Mouse (Mus musculus): ENCODE results near the gene Grin2a. TPM values are rescaled to one million over a fixed set of nuclear protein-coding genes. Genes with fewer than 3 reads are reported as not detected.

Gene Grin2a
- polyA plus RNA-seq, 1 experiment from 2014 or later = 2.2 TPM

DNA sequence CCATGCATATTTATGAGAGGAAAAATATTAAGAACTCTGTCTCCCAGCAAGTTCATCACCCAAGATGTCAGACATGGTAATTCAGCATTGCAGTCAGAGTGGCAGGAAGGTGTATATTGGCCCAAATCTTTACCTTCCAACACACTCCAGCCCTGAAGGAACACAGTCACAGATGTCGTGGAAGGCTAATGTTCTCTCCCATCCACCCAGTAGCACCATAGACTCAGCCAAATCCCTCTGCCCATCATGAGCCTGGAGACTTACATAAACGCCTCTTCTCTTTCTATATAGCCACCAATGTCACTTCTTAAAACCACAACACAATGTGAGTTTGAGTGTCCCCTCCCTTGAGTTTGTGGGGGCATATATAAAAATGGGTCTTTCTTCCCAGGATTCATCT, 406.2 kb downstream of the Grin2a start:
- Histone ChIP-seq H3K4me2 (replicated peaks) (no peak overlapping the region), H3K27ac (no peak overlapping the region), H3K4me3 (no peak overlapping the region), H3K9me3 (no peaks in the 10 kb centered on the region), H3K9ac (no peak overlapping the region), H3K36me3 (no peaks in the 10 kb centered on the region), H3K27me3 (no peaks in the 10 kb centered on the region), H3K4me1 (no peaks in the 10 kb centered on the region)
- ATAC-seq (ENCODE audit: low FRiP score, low read depth) = no peak
- WGBS = 66% methylated on average over 2 of the region's 2 CpGs

DNA sequence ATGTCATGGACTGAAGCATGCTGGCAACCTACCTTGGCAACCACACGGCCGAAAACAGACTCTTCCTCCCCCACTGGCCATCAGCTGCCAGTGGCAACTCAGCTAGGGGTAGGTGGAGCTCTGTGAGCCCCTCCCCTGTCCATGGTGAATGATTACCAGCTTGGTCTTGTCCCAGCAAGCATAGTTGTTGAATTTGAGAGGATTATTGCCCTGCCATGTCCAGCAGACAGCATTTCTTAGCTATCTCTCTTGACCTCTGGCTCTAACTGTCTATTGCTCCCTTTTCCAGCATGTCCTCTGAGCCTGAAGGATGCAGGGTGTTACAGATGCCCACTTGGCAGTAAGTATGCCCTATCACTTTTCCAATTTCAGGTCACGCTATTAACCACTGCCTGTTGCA, 406.9 kb downstream of the Grin2a start:
- Histone ChIP-seq H3K9ac (no peak overlapping the region), H3K4me1 (no peaks in the 10 kb centered on the region), H3K27me3 (no peaks in the 10 kb centered on the region), H3K4me3 (no peak overlapping the region), H3K4me2 (replicated peaks) (no peak overlapping the region), H3K36me3 (no peaks in the 10 kb centered on the region), H3K27ac (no peak overlapping the region), H3K9me3 (no peaks in the 10 kb centered on the region)
- WGBS = 76% methylated on average over 3 of the region's 3 CpGs
- ATAC-seq (ENCODE audit: low FRiP score, low read depth) = no peak

DNA sequence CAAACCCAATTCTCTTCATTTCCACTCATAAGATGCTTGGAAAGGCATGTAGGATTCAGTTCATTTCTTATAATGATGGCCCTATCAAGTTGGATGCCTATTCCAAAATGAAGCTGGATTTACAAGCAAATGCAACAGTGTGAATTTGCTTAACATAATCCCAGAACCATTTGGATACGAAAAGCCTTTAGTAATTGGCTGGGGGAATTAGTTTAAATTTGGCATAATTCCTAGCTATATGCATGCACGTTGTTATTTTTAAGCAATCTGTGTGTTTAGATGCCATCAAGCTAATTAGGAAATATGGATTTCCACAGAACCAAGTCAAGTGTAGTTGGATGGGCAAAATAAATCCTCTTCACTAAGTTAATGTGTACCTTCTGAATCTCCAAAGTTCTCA, 411.4 kb downstream of the Grin2a start:
- Histone ChIP-seq H3K27ac (no peak overlapping the region), H3K4me2 (replicated peaks) (no peak overlapping the region), H3K9ac (no peak overlapping the region), H3K4me1 (no peaks in the 10 kb centered on the region), H3K36me3 (no peaks in the 10 kb centered on the region), H3K9me3 (no peaks in the 10 kb centered on the region), H3K27me3 (no peaks in the 10 kb centered on the region), H3K4me3 (no peak overlapping the region)
- ATAC-seq (ENCODE audit: low FRiP score, low read depth) = no peak
- WGBS = 77% methylated on average over 2 of the region's 2 CpGs

DNA sequence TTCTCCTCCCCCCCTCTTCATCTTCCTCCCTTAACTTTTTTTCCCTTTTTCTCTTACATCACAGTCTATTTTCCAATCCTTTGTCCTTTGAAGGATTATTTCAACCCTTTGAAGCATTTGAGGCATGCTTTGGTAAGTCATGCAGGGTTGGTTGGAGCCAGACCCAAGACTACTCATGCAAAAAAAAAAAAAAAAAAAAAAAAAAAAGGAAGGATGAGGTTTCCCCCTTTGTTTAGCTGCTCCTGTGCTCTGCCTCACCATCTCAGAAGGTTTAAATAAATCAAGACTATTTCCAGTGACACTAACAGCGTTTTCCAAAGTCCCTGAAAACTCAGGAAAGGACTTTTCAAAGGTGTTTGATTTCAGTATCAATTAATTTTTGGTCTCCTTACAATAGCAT, 423.6 kb downstream of the Grin2a start:
- Histone ChIP-seq H3K9ac (no peak overlapping the region), H3K9me3 (no peaks in the 10 kb centered on the region), H3K4me1 (no peaks in the 10 kb centered on the region), H3K27me3 (no peaks in the 10 kb centered on the region), H3K27ac (no peak overlapping the region), H3K4me3 (no peak overlapping the region), H3K4me2 (replicated peaks) (no peak overlapping the region), H3K36me3 (no peaks in the 10 kb centered on the region)
- 61% methylated on average over 1 of the region's 1 CpGs for WGBS
- ATAC-seq (ENCODE audit: low FRiP score, low read depth) = no peak

DNA sequence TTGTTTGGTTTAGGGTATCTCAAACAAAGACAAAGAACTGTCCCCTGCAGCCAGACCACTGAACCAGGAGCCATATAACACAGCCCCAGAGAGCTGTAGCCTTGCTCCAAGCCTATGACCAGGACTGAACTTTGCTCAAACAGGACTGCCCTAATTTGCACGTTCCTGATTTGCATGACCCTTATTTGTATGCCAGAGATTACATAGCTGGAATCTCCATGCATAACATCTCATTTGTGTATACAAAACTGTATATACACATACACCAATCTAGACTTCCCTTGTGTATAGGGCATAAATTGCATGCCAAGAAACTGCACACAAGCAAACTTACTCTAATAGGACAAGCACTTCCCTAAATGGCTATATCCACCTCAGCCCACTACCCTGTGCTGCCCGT, 428.1 kb downstream of the Grin2a start:
- no peak overlapping the region for H3K4me2 ChIP-seq (replicated peaks)
- 68% methylated on average over 2 of the region's 2 CpGs for WGBS
- H3K36me3 ChIP-seq = no peaks in the 10 kb centered on the region
- no peaks in the 10 kb centered on the region for H3K4me1 ChIP-seq
- H3K4me3 ChIP-seq = no peak overlapping the region
- H3K9me3 ChIP-seq = no peaks in the 10 kb centered on the region
- H3K27me3 ChIP-seq = no peaks in the 10 kb centered on the region
- no peak overlapping the region for H3K27ac ChIP-seq
- ATAC-seq (ENCODE audit: low FRiP score, low read depth) = no peak
- H3K9ac ChIP-seq = no peak overlapping the region

DNA sequence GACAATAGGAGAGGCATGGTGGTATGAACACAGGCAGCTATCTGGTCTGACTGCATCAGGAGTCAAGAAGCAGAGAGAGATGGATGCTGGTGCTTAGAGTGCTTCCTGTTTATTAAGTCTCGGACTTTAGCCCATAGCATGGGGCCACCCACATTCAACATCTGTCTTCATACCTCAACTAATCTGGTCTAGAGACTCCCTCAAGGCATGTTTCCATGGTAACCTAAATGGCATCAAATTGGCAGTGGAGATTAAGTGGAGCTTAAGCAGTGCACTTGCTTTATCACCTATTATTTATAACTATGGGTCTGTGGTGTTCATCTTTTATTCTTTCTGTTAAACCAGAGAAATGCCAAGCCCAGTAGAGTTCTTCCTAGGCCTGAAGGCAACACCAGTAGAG, 433.5 kb downstream of the Grin2a start:
- Histone ChIP-seq H3K27me3 (no peaks in the 10 kb centered on the region), H3K27ac (no peak overlapping the region), H3K4me3 (no peak overlapping the region), H3K9me3 (no peaks in the 10 kb centered on the region), H3K9ac (no peak overlapping the region), H3K4me2 (replicated peaks) (no peak overlapping the region), H3K4me1 (no peaks in the 10 kb centered on the region), H3K36me3 (no peaks in the 10 kb centered on the region)
- ATAC-seq (ENCODE audit: low FRiP score, low read depth) = no peak
- 14% methylated on average over 1 of the region's 1 CpGs for WGBS

DNA sequence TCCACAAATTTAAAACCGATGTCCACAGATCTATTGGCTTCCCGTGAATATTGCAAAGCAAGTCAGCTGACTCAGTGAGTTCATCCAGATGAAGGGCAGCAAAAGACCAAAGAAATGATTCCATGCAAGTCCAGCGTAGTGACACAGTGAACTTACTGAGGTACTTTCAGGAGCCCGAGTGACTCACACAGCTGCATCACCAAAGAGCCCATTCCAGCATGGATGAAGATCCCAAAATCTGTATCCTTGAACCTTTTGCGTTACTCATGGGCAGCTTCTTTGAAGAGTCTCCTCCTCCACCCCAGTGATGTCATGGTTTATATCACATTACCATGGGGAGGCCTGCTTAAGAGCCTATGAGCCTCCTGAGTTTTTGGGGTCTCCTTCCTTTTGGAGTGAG, 460.2 kb downstream of the Grin2a start:
- Histone ChIP-seq H3K27ac (no peak overlapping the region), H3K4me1 (no peaks in the 10 kb centered on the region), H3K27me3 (no peaks in the 10 kb centered on the region), H3K4me2 (replicated peaks) (no peak overlapping the region), H3K4me3 (no peak overlapping the region), H3K9me3 (no peaks in the 10 kb centered on the region), H3K9ac (no peak overlapping the region), H3K36me3 (no peaks in the 10 kb centered on the region)
- ATAC-seq (ENCODE audit: low FRiP score, low read depth) = no peak
- 86% methylated on average over 5 of the region's 5 CpGs for WGBS

DNA sequence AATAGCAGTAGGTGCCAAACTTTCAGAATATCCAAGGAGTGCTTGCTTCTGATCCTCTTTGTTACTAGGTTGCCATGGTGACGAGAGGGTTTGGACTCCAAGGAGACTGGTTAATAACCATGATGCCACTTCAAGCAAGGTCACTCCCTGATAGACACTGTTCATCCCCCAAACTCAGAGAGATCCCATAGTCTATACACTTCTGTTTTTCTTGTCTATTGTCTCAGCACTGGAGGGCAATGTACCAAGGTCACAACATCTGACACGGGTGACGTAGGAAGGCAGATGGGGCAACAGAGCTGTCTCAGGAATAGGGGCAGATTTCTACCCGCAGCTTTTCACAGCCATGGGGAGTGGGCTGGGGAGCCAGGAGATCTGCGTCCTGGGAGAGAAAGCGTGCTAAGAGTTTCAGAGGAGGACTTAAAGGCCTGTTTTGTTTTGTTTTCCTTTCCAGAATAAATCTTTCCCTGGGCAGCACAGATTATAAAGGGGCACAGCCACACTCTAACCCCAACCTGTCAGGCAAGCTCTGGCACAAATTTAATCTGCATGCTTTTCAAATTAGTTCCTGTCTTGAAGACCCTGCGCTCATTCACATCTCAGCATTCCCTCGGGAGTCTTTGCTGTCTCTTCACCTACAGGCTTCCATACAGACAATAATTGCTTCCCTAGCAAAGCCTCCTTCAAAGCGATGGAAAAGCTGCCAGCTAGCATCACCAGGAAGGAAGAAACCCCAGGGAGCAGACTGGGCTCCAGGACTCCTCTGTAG, 461.6 kb downstream of the Grin2a start:
- Histone ChIP-seq H3K9ac (no peak overlapping the region), H3K27me3 (no peaks in the 10 kb centered on the region), H3K9me3 (no peaks in the 10 kb centered on the region), H3K4me2 (replicated peaks) (no peak overlapping the region), H3K4me1 (no peaks in the 10 kb centered on the region), H3K4me3 (no peak overlapping the region), H3K27ac (no peak overlapping the region), H3K36me3 (no peaks in the 10 kb centered on the region)
- 60% methylated on average over 9 of the region's 9 CpGs for WGBS
- ATAC-seq (ENCODE audit: low FRiP score, low read depth) = no peak

DNA sequence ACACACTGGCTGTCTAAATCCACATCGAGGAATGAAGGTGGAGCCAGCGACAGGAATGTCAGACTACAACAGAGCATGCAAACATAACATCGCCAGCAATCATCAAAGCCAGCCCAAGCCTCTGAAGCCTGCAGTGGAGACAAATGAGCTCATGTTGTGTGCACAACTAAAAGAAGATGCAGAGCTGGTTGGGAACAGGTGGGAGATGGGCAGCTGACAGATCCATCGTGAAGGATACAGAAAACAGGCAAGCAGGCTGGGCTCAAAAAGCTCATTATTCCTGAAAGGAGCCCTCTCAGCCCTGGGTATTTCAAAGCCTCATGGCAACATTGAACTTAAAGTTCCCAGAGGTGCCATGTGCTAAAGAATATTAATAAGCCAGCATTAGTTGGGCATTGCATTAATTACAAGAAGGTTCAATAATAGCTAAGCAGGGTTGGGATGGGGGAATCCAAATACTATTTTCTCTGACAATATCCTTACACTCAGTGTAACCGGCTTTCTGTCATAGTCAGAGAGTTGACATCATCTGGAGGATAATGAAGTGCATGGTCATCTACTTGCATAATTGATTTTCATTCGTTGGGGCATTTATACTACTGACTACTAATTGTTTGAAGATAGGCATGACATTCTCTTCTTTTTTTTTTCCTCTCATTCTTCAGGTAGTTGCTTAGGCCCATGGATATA, 462.4 kb downstream of the Grin2a start:
- Histone ChIP-seq H3K4me2 (replicated peaks) (no peak overlapping the region), H3K27ac (no peak overlapping the region), H3K4me1 (no peaks in the 10 kb centered on the region), H3K36me3 (no peaks in the 10 kb centered on the region), H3K9ac (no peak overlapping the region), H3K27me3 (no peaks in the 10 kb centered on the region), H3K9me3 (no peaks in the 10 kb centered on the region), H3K4me3 (no peak overlapping the region)
- no peak for ATAC-seq (ENCODE audit: low FRiP score, low read depth)
- 81% methylated on average over 6 of the region's 6 CpGs for WGBS

DNA sequence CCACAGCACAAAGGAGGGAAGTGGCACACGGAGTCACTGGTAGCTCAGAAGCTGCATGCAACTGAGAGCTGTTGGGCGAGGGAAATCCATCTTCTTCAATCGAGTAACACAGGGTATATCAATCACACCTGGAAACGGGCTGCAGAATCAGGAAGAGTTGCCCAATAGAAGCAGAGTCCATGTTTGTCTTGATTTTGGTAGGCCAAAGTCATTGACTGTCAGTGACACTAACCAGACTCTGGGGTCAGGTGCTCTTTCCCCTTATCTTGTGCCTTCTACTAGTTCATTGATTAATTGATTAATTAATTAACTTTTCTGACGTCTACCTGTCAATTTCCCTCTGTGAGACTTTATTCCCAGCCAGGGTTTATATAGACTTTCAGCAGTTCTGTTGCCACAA, 468.1 kb downstream of the Grin2a start:
- no peaks in the 10 kb centered on the region for H3K9me3 ChIP-seq
- 77% methylated on average over 5 of the region's 5 CpGs for WGBS
- H3K4me1 ChIP-seq = no peaks in the 10 kb centered on the region
- H3K9ac ChIP-seq = no peak overlapping the region
- no peak overlapping the region for H3K4me3 ChIP-seq
- no peak for ATAC-seq (ENCODE audit: low FRiP score, low read depth)
- H3K27ac ChIP-seq = no peak overlapping the region
- no peaks in the 10 kb centered on the region for H3K27me3 ChIP-seq
- no peaks in the 10 kb centered on the region for H3K36me3 ChIP-seq
- H3K4me2 ChIP-seq (replicated peaks) = no peak overlapping the region

DNA sequence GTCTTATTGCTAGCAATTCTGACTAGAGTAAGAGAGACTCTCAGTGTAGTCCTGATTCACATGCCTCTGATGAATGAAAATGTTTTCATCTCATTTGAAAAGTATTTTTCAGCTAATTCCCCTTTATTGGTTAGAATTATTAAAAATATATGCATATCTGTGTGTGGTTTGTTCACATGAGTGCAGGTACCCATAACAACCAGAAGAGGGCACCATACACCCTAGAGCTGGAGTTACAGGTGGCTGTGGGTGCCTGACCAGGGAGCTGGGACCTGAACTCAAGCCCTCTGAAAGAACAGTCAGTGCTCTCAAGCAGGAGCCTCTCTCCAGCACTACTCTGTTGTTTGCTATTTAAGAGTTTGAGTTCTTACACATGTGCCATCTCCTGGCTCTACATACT, 472.0 kb downstream of the Grin2a start:
- H3K27me3 ChIP-seq = no peaks in the 10 kb centered on the region
- H3K36me3 ChIP-seq = no peaks in the 10 kb centered on the region
- H3K9ac ChIP-seq = no peak overlapping the region
- H3K9me3 ChIP-seq = no peaks in the 10 kb centered on the region
- H3K4me3 ChIP-seq = no peak overlapping the region
- ATAC-seq (ENCODE audit: low FRiP score, low read depth) = no peak
- no peak overlapping the region for H3K27ac ChIP-seq
- H3K4me2 ChIP-seq (replicated peaks) = no peak overlapping the region
- H3K4me1 ChIP-seq = no peaks in the 10 kb centered on the region
